Mouse (Mus musculus): ENCODE results near the gene Atp6v0b. TPM values are rescaled to one million over a fixed set of nuclear protein-coding genes. Genes with fewer than 3 reads are reported as not detected.

The Atp6v0b gene
- polyA plus RNA-seq (2015; fragmentation: Nextera tagmentation; extraction: Ambion mirVana), result 214 and 232 TPM in 2 replicates

- Histone ChIP-seq H3K27me3 (replicated peaks) (no peaks in the 10 kb centered on the region), H3K9ac (peak within 1 kb of the TSS; percentile 76), H3K4me2 (peak within 1 kb of the TSS; percentile 93), H3K27ac (peak within 1 kb of the TSS; percentile 66), H3K36me3 (peaks cover 29% of the 10 kb centered on the region; the same call in 1 of the 2 replicates), H3K4me3 (replicated peaks) (peak within 1 kb of the TSS; percentile 96), H3K9me3 (no peaks in the 10 kb centered on the region), H3K4me1 (peaks cover 36% of the 10 kb centered on the region)
- under 1% methylated on average over 36 of the region's 37 CpGs for WGBS
- peak; percentile 89 for ATAC-seq (ENCODE audit: insufficient read depth, low FRiP score, low read depth)
Measured at GRCm38 (mm10) chr4:117887133-117887532, at the start of gene Atp6v0b. Gene Atp6v0b (minus strand): TSS chr4:117887333.

DNA sequence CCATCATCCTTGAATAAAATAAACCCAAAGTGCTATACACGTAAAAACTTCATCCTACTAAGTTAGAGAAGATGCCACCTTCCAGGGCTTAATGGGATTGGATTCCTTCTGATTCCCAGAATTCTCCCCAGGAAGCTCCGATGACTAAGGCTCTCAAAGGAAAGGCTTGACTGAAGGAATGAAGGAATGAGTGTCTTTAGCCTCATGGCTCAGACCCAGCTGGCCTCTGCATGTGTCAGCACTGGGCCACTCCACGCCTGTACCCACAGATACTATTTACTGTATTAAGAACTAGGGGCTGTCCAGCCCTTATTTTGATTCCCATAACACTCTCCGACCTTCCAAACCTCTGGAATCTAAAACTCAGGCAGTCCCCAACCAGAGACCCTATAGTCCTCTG is 46.9 kb upstream of the Atp6v0b start:
- Histone ChIP-seq H3K4me3 (replicated peaks) (no peak overlapping the region), H3K9me3 (no peaks in the 10 kb centered on the region)
- WGBS, result 86% methylated on average over 4 of the region's 4 CpGs

GRCm38 (mm10) chr4:117933248-117933647 is 46.1 kb upstream of the Atp6v0b start:
- Histone ChIP-seq H3K4me1 (peaks cover 20% of the 10 kb centered on the region), H3K4me2 (no peak overlapping the region), H3K27ac (no peak overlapping the region), H3K9me3 (no peaks in the 10 kb centered on the region), H3K36me3 (no peaks in the 10 kb centered on the region), H3K4me3 (replicated peaks) (no peak overlapping the region), H3K9ac (no peak overlapping the region), H3K27me3 (replicated peaks) (0 out of 2 replicates have a peak, but pooled peaks cover 3% of the 10 kb centered on the region)
- ATAC-seq (ENCODE audit: insufficient read depth, low FRiP score, low read depth), result no peak
- 80% methylated on average over 5 of the region's 5 CpGs for WGBS

More for the DNA sequence above, 46.9 kb upstream of the Atp6v0b start:
- Histone ChIP-seq H3K36me3 (no peaks in the 10 kb centered on the region), H3K9ac (no peak overlapping the region), H3K4me1 (peaks cover 12% of the 10 kb centered on the region), H3K4me2 (no peak overlapping the region), H3K27ac (no peak overlapping the region), H3K27me3 (replicated peaks) (0 out of 2 replicates have a peak, but pooled peaks cover under 1% of the 10 kb centered on the region)
- no peak for ATAC-seq (ENCODE audit: insufficient read depth, low FRiP score, low read depth)

DNA sequence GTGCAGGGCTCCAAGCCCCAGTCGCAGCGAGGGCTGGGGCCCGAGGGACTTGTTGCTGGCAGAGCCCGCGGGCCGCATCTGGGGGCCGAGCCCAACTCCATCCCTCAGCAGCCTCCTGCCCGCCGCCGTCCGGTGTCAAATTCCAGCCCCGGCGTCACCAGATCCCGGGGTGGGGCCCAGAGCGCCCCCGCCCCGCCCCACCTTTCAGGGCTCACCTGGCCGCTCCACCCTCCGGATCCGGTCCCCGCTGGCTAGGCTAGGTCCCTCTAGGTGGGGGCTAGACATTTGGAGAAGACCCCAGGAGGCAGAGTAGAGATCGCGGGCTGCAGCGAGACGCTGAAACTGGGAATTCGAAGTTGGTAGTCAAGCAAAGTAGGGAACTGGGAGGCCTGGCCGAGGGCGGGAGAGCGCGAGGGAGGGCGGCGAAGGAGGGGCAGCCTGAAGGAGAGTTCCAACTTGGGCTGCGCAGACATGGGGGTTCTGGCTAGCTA is 42.3 kb upstream of the Atp6v0b start, which contains the start of gene Artn:
Gene Artn (minus strand): TSS at position 373 of the 491 bp plus-strand sequence.
- no peaks in the 10 kb centered on the region for H3K9me3 ChIP-seq
- H3K27ac ChIP-seq, result peak within 1 kb of the TSS; percentile 65
- peaks cover 26% of the 10 kb centered on the region for H3K27me3 ChIP-seq (replicated peaks)
- peak; percentile 64 for ATAC-seq (ENCODE audit: insufficient read depth, low FRiP score, low read depth)
- no peaks in the 10 kb centered on the region for H3K36me3 ChIP-seq
- peaks cover 41% of the 10 kb centered on the region for H3K4me1 ChIP-seq
- whole genome bisulfite sequencing, result 1% methylated on average over 27 of the region's 33 CpGs
- H3K9ac ChIP-seq, result peak within 1 kb of the TSS; percentile 40
- H3K4me3 ChIP-seq (replicated peaks), result peak within 1 kb of the TSS; percentile 46
- H3K4me2 ChIP-seq, result peak within 1 kb of the TSS; percentile 94

- peak; percentile 70 for ATAC-seq (ENCODE audit: insufficient read depth, low FRiP score, low read depth)
- Histone ChIP-seq H3K36me3 (no peaks in the 10 kb centered on the region), H3K4me1 (peaks cover 41% of the 10 kb centered on the region), H3K9me3 (no peaks in the 10 kb centered on the region), H3K27me3 (replicated peaks) (peaks cover 26% of the 10 kb centered on the region), H3K4me2 (peak overlapping the region; percentile 94), H3K27ac (peak overlapping the region; percentile 65), H3K4me3 (replicated peaks) (peak overlapping the region; percentile 46), H3K9ac (peak overlapping the region; percentile 40)
- WGBS, result 4% methylated on average over 13 of the region's 13 CpGs
Measured at GRCm38 (mm10) chr4:117928699-117929241, 41.6 kb upstream of the Atp6v0b start.

DNA sequence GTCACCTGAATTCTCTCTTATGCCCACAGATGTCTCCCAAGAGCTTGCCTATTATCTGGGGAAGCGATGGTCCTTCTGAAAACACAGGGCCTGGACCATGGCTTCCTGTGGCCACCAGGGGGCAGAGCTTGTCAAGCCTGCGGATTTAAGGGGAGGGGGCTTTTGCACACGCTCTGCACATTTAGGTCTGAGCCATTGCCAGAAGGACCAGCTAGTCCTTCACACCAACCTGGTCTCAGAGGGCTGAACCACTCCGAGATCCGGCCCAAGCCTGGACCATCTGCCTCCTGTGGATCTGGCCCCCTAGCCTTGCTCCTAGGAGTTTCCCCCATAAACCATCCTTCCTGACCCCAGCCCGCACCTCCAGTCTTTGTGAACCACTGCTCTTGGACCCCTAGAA is 41.1 kb upstream of the Atp6v0b start:
- H3K4me1 ChIP-seq, result peaks cover 41% of the 10 kb centered on the region
- H3K9me3 ChIP-seq, result no peaks in the 10 kb centered on the region
- H3K27me3 ChIP-seq (replicated peaks), result peaks cover 26% of the 10 kb centered on the region
- no peak; the same call in 1 of the 2 replicates for ATAC-seq (ENCODE audit: insufficient read depth, low FRiP score, low read depth)
- H3K4me3 ChIP-seq (replicated peaks), result peak overlapping the region; percentile 46
- peak overlapping the region; percentile 31; the same call in 1 of the 2 replicates for H3K27ac ChIP-seq
- H3K4me2 ChIP-seq, result peak overlapping the region; percentile 94
- H3K9ac ChIP-seq, result no peak overlapping the region
- WGBS, result 26% methylated on average over 6 of the region's 6 CpGs
- no peaks in the 10 kb centered on the region for H3K36me3 ChIP-seq

DNA sequence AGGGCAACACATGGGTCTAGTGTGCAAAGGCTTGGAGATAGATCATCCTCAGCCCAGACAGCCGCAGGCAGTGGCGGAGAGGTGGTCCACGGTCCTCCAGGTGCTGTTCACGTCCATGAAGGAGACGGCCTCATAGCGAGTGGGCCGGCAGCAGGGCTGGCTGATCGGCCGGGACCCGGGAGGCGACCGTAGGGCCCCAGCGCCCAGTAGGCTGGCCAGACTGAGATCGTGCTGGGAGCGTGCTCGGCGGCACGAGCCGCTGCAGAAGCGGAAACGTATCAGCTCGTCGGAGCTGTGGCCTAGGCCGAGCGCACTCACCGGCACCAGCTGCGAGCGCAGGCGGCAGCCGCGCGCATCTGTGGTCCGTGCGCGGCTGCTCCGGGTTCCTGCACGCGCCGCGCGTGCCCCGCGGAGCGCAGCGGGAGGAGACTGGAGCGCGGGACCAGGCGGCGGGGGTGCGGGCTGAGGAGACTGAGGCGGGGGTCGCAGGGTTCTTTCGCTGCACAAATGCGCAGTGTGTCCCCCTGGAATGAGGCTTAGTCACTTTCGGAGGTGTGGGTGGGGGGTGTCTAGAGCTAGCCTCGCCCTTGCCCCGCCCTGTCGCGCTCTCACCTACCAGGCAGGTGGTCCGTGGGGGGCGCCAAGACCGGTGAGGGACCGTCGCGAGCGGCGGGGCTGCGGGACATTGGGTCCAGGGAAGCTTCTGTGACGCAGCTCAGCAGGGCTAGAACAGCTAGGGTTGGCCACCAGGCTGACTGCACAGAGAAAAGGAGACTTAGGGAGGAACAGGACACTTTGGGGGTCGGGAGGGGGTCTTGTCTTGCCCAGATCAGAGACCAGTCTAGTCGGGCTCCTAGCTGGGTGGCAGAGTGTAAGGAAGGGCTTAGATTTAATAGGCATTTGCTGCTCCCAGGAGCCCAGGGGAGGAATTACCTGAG is 39.7 kb upstream of the Atp6v0b start:
- no peaks in the 10 kb centered on the region for H3K36me3 ChIP-seq
- ATAC-seq (ENCODE audit: insufficient read depth, low FRiP score, low read depth), result peak; percentile 32; the same call in 1 of the 2 replicates
- 3% methylated on average over 71 of the region's 71 CpGs for WGBS
- peaks cover 41% of the 10 kb centered on the region for H3K4me1 ChIP-seq
- H3K9me3 ChIP-seq, result no peaks in the 10 kb centered on the region
- H3K4me2 ChIP-seq, result peak overlapping the region; percentile 94
- H3K9ac ChIP-seq, result peak overlapping the region; percentile 29
- peaks cover 26% of the 10 kb centered on the region for H3K27me3 ChIP-seq (replicated peaks)
- H3K27ac ChIP-seq, result no peak overlapping the region
- peak overlapping the region; percentile 46 for H3K4me3 ChIP-seq (replicated peaks)

GRCm38 (mm10) chr4:117924916-117925315 is 37.8 kb upstream of the Atp6v0b start:
- Histone ChIP-seq H3K36me3 (no peaks in the 10 kb centered on the region), H3K27ac (no peak overlapping the region), H3K4me1 (peaks cover 37% of the 10 kb centered on the region), H3K4me2 (no peak overlapping the region), H3K27me3 (replicated peaks) (peaks cover 26% of the 10 kb centered on the region), H3K4me3 (replicated peaks) (no peak overlapping the region), H3K9me3 (no peaks in the 10 kb centered on the region), H3K9ac (no peak overlapping the region)
- WGBS, result 41% methylated on average over 6 of the region's 6 CpGs
- ATAC-seq (ENCODE audit: insufficient read depth, low FRiP score, low read depth), result no peak

- WGBS, result 49% methylated on average over 2 of the region's 2 CpGs
- Histone ChIP-seq H3K36me3 (no peaks in the 10 kb centered on the region), H3K9me3 (no peaks in the 10 kb centered on the region), H3K27me3 (replicated peaks) (peaks cover 23% of the 10 kb centered on the region), H3K27ac (no peak overlapping the region), H3K4me1 (peaks cover 22% of the 10 kb centered on the region), H3K4me2 (no peak overlapping the region), H3K9ac (no peak overlapping the region), H3K4me3 (replicated peaks) (no peak overlapping the region)
- no peak for ATAC-seq (ENCODE audit: insufficient read depth, low FRiP score, low read depth)
Measured at GRCm38 (mm10) chr4:117923450-117923849, 36.3 kb upstream of the Atp6v0b start.

GRCm38 (mm10) chr4:117921358-117921757 is 34.2 kb upstream of the Atp6v0b start:
- Histone ChIP-seq H3K9ac (no peak overlapping the region), H3K4me3 (replicated peaks) (no peak overlapping the region), H3K27me3 (replicated peaks) (peaks cover 11% of the 10 kb centered on the region), H3K36me3 (no peaks in the 10 kb centered on the region), H3K9me3 (no peaks in the 10 kb centered on the region), H3K4me2 (no peak overlapping the region), H3K4me1 (peaks cover 8% of the 10 kb centered on the region; the same call in 1 of the 2 replicates), H3K27ac (no peak overlapping the region)
- ATAC-seq (ENCODE audit: insufficient read depth, low FRiP score, low read depth), result no peak
- 85% methylated on average over 2 of the region's 2 CpGs for WGBS

DNA sequence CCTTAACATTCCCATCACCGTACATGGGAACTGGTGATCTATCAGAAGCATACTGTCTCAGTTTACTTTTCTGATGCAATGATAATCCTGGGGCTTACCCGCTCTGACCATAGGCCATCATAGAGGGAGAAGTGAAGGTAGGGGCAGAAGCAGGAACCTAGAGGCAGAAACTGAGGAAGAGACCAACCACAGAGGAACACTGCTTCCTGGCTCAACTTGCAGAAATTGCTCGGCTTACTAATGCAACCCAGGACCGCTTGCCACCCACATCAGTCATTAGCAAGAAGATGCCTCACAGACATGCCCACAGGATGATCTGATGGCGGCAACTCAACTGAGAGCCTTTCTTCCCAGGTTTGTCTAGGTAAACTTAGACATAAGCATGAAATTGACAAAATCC is 31.6 kb upstream of the Atp6v0b start:
- Histone ChIP-seq H3K4me2 (no peak overlapping the region), H3K9ac (no peak overlapping the region), H3K36me3 (no peaks in the 10 kb centered on the region), H3K4me1 (peaks cover 20% of the 10 kb centered on the region), H3K4me3 (replicated peaks) (no peak overlapping the region), H3K27ac (peak overlapping the region; percentile 65), H3K9me3 (no peaks in the 10 kb centered on the region), H3K27me3 (replicated peaks) (no peaks in the 10 kb centered on the region; the same call in 1 of the 2 replicates)
- ATAC-seq (ENCODE audit: insufficient read depth, low FRiP score, low read depth), result no peak
- WGBS, result 66% methylated on average over 5 of the region's 5 CpGs
